Mouse (Mus musculus): Measurements from ENCODE around the gene Ssna1. TPM values are rescaled to one million over a fixed set of nuclear protein-coding genes. Genes with fewer than 3 reads are reported as not detected.

Ssna1 gene
- 148 TPM for polyA plus RNA-seq (2017; shearing (Covaris generic))

DNA sequence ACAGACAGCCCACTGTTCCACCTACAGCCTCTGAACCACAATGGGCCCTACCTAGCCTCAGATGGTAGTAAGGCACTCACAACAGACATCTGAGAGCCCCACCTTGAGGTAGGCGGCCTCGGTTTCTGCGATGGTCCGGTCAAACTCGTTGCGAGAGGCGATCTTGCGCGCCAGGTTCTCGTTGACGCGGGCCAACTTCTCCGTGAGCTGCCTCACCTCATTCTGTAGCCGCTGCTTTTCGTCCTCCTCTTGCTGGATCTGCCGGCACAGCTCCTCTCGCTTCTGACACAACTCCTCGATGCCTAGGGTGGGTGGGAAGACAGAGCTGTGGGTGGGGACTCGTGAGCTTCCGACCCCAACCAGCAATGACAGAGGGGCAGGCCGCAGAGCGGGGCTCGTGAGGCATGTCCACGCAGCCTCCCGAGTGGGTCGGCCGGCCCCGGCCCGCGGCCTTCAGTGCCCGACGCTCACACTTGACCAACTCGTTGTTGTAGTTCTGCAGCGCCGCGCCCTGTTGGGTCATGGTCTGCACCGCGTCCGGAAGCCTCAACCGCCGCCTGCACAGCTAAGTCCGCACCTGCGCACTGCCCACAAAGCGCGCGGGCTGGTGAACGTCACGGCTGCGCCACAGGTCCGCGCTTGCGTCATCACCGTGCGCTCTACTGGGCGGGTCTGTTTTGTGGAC lies at the start of gene Ssna1, which contains the start of gene Anapc2:
TSS of gene Ssna1 (minus strand) at position 612 of the 685 bp plus-strand sequence.
TSS of gene Anapc2 (plus strand) at position 652 of the 685 bp plus-strand sequence.

DNA sequence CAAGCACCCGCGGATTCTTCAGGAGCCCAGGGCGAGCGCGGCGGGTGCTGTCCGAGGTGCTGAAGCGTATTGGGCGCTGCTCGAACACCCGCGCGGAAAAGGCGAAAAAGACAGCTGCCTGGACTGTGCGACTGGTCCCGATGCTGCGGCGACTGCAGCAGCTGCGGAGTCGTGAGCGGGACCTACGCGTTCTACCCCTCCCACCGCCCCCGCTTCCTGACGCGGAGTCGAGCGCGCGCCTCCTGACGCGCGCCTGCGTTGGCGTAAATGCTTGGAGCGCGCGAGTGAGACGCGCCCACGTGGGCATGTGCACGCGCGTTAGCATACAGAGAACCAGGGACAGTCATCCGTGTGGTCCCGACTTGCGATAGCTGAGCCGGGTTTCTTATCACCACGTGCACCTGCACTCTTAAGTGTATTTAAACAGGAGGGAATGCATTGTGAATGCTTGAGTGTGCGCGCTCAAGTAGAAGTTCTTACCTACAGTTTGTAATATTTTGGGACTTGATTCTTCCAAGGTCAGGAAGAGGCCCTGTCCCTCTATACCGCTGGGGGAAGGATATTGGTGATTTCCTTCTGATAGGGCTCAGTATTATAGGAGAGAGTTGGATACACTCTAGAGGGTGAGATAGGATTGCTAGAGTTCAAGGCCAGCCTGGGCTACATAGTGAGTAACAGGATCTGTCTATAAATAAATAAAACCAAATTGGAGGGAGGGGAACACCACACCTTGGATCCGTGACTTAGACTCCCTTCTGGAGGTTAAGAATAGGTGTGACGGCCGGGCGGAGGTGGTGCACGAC lies 46.9 kb upstream of the Ssna1 start, which contains the start of gene Grin1:
TSS of gene Grin1 (minus strand) at position 217 of the 803 bp plus-strand sequence.

DNA sequence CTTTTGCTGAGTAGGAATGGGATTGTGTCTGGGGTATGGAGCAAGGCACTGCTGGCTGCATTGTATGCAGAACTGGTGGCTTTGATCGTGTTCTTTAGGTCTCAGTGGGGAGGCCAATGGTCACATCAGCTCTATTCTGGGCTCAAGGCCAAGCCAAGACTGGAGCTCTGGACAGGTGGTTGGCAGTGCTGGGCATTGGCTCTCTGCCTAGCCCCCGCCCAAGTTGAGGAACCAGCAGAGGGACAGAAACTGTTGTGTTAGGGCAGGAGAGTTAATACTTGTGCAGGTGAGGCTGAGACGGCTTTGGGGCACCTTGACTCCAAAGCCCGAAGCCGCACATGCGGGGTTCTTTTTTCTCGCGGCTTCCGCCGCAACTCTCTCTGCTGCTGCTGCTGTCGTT lies 17.4 kb upstream of the Ssna1 start, which contains the start of gene Lrrc26:
TSS of gene Lrrc26 (plus strand) at position 265 of the 400 bp plus-strand sequence.

DNA sequence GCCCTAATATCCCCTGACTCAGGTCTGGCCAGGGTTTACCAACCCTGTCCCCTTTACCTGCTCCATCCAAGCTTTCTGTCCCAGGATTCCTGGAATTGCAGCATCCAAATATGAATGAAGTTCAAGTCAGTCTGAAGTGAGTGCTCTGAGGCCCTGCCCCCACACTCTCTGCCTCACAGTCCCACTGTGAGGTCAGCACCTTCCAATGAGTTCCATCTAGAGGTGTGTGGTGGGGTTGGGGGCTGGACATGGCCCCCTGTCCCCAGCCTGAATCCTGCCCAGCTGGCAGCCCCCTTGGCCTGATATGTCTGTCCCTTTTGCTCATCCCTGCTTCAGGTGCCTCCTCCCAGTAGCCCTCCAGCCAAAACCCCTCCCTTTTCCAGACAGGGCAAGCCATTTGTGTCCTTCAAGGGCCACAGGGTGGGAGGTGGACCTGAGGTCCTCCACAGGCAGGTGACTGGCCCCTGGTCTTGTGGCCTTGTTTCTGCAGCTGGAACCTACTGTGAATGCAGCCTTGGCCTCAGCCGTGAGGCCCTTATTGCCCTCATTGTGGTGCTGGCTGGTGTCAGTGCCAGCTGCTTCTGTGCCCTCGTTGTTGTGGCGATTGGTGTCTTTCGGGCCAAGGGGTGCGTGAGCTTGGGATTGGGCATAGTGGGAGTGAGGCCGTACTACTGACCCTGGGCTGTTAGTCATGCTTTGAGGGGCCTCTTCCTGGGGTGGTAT lies 15.8 kb upstream of the Ssna1 start, which contains the start of gene Tmem210:
TSS of gene Tmem210 (plus strand) at position 219 of the 723 bp plus-strand sequence.

DNA sequence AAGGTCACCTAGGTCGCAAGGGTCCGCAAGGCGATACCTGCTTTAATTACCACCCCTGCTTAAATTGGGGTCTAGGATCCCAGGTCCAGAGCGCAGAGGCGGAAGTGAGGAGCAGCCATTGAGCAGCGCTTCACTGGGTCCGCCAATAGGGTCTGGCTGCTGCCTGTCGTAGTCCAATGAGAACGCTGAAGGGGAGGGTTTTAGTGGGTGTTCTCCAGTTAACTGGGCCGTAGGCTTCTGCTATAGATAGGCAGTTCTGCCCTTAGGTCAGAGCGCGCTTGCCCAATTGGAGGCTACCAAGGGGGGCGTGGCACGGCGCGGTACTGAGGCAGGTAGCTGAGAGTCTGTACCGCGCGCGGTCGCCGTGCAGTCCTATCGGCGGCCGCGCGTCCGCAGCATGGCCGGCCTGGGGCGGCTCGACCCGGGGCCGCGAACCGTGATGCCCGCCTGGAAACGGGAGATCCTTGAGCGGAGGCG lies 9.9 kb downstream of the Ssna1 start, which contains the start of gene Tprn:
TSS of gene Tprn (plus strand) at position 328 of the 477 bp plus-strand sequence.

DNA sequence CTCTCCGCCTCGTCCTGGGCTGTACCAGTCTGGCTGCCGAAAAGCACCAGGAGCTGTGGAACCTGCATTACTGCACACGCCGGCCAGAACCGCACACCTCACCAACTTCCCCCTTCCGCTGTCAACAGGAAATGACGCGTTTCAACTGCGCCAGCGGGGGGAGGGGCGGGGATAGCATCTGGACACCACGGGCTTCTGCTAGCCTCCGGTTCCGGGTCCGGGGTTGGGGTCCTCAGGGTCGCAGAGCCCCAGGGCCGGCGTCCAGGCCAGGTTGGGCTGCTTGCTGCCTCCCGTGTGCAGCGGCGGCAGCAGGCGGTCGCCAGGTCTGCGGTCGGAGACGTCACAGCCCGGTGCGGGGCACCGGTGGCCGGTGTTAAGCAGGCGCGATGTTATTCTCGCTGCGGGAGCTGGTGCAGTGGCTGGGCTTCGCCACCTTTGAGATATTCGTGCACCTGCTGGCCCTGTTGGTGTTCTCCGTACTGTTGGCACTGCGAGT lies 16.9 kb downstream of the Ssna1 start, which contains the start of gene Tmem203:
TSS of gene Tmem203 (plus strand) at position 156 of the 496 bp plus-strand sequence.

DNA sequence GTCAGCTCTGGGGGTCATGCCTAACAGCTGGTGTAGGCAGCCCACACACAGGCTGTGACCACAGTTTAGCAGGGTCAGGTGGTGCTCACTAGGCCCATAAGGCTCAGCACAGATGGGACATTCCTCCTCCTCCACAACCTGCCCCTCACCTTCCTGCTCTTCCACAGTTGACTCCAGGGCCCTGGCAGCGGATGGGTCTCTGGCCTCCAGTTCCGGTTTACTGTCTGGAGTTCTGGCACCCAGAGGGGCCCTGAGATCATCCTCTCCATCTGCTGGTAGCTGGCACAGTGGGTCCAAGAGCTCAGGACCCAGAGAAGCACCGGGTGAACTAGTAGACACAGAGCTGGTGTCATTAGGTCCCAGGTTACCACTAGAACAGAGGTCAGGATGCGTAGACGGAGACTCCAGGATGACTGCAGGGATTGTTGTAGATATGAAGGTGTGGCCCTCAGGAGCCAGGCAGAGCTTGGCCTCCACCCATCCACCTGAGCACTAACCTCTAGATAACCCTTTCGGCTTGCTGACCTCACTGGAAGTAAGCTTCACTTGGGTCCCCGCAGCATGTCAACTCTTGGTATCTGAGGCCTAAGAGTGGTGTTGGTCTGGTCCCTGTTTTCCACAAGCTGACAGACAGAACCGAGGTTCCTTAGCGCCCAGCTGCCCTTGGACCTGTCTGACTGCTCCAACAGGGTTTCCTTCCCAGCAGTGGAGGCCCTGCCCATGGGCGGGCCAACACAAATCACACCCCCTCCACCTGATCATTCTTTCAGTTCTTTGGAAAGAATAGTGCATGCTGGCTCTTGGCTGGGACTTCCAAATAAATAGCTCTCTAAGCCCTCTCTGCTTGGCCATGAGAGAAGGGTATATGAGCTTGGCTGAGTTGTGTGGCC lies 25.8 kb downstream of the Ssna1 start, which contains the start of gene AL732309.1:
TSS of gene AL732309.1 (minus strand) at position 681 of the 890 bp plus-strand sequence.

DNA sequence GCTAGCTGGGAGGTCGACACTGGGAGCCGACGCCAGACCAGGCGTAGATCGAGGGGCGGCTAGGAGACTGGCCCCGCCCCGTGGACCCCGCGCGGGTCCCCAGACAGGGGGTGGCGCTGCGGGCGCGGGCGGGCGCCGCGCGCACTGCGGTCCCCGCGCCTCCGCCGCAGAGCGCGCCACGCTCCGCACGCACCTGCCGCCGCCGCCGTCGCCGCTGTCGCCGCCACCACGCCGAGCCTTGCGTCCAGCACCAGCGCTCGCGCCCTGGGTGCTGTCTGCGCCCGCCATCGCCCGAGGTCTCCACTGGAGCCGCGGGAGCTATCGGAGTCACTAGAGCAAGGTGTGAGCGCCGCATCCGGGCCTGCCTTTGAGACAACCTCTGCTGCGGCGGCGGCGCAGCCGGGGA lies 30.1 kb downstream of the Ssna1 start, which contains the start of the genes Rnf208 and Cysrt1:
TSS of gene Rnf208 (plus strand) at position 155 of the 406 bp plus-strand sequence.
TSS of gene Cysrt1 (minus strand) at position 352 of the 406 bp plus-strand sequence.

DNA sequence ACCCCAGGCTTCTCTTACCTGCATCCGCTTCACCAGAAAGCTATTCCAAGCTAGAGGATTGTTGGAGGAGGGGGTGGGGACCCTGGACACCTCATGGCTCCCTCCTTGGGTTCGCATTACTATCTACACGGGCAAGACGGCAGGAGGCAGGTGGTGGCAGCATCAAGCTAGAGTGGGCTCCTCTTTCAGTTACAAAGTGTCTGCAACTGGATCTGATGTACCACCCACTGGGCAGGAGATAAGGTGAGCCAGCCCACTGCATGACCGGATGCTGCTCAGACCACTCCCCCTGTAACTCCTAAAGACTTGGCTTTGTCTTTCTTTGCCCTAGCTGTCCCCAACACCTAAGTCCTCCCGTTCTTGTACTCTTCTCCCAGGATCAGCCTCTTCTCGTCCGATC lies 35.6 kb downstream of the Ssna1 start, which contains the start of gene Rnf224:
TSS of gene Rnf224 (minus strand) at position 174 of the 400 bp plus-strand sequence.

DNA sequence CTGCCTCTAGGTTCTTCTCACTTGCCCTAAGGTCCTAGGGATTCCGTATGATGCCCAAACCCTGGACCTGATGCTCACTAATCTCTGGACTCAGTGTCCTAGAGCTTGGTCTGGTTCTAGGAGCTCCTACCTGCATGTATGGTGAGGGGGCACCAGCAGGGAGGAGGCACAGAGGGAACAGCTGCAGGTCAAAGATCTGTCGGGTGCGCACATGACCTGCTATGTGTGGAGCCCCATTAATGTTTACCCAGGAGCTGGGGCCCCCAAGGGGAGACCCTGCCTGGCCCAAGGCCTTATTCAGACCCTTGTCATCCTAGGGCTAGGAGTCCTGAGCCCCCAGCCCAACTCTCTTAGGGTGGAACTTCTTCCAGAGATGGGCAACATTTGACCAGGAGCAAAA lies 38.2 kb downstream of the Ssna1 start, which contains the start of gene Slc34a3:
TSS of gene Slc34a3 (minus strand) at position 315 of the 400 bp plus-strand sequence.

DNA sequence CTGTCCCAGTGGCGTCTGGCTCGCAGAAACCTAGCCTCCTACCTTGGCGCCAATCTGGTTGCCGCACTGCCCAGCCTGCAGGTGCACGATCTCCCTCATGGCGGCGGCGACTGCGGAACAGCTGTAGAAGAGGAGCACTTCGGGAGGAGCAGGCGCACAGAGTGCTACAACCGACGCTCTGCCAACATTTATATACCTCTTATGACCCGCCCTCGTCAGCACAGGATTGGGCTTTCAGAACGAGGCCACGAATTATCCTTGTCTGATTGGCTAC lies 47.8 kb downstream of the Ssna1 start, which contains the start of gene Tubb4b:
TSS of gene Tubb4b (minus strand) at position 211 of the 274 bp plus-strand sequence.

Other genes with a start within 250 kb of the Ssna1 start
- 18.3 TPM for gene Nsmf, start 218.1 kb downstream of the Ssna1 start, polyA plus RNA-seq (2017; shearing (Covaris generic))
- gene Entpd8, start 192.1 kb downstream of the Ssna1 start, polyA plus RNA-seq (2017; shearing (Covaris generic)): 0.93 TPM
- 12.8 TPM for gene Noxa1, start 177.3 kb downstream of the Ssna1 start, polyA plus RNA-seq (2017; shearing (Covaris generic))
- 0.25 TPM for gene Nrarp, start 91.7 kb downstream of the Ssna1 start, polyA plus RNA-seq (2017; shearing (Covaris generic))
- gene Tor4a, start 75.6 kb downstream of the Ssna1 start, polyA plus RNA-seq (2017; shearing (Covaris generic)): 144 TPM
- gene Nelfb, start 60.9 kb downstream of the Ssna1 start, polyA plus RNA-seq (2017; shearing (Covaris generic)): 136 TPM
- gene Stpg3, start 57.8 kb downstream of the Ssna1 start, polyA plus RNA-seq (2017; shearing (Covaris generic)): not detected
- not detected for gene Fam166a, start 53.7 kb downstream of the Ssna1 start, polyA plus RNA-seq (2017; shearing (Covaris generic))
- gene Tubb4b, start 47.7 kb downstream of the Ssna1 start, polyA plus RNA-seq (2017; shearing (Covaris generic)): 255 TPM
- gene Slc34a3, start 38.1 kb downstream of the Ssna1 start, polyA plus RNA-seq (2017; shearing (Covaris generic)): not detected
- not detected for gene Rnf224, start 35.7 kb downstream of the Ssna1 start, polyA plus RNA-seq (2017; shearing (Covaris generic))
- 0.67 TPM for gene Rnf208, start 30.2 kb downstream of the Ssna1 start, polyA plus RNA-seq (2017; shearing (Covaris generic))
- gene Cysrt1, start 30.0 kb downstream of the Ssna1 start, polyA plus RNA-seq (2017; shearing (Covaris generic)): not detected
- 9.0 TPM for gene AL732309.1, start 25.6 kb downstream of the Ssna1 start, polyA plus RNA-seq (2017; shearing (Covaris generic))
- gene Tmem203, start 17.0 kb downstream of the Ssna1 start, polyA plus RNA-seq (2017; shearing (Covaris generic)): 15.7 TPM
- 2.7 TPM for gene Tprn, start 9.8 kb downstream of the Ssna1 start, polyA plus RNA-seq (2017; shearing (Covaris generic))
- gene Anapc2, start within 50 bp of the Ssna1 start, polyA plus RNA-seq (2017; shearing (Covaris generic)): 99.6 TPM
- not detected for gene Tmem210, start 15.7 kb upstream of the Ssna1 start, polyA plus RNA-seq (2017; shearing (Covaris generic))
- gene Lrrc26, start 17.5 kb upstream of the Ssna1 start, polyA plus RNA-seq (2017; shearing (Covaris generic)): not detected
- gene Grin1, start 46.7 kb upstream of the Ssna1 start, polyA plus RNA-seq (2017; shearing (Covaris generic)): 0.36 TPM
- 26.1 TPM for gene Man1b1, start 59.9 kb upstream of the Ssna1 start, polyA plus RNA-seq (2017; shearing (Covaris generic))
- gene Dpp7, start 83.9 kb upstream of the Ssna1 start, polyA plus RNA-seq (2017; shearing (Covaris generic)): 23.7 TPM
- 12.9 TPM for gene Uap1l1, start 93.2 kb upstream of the Ssna1 start, polyA plus RNA-seq (2017; shearing (Covaris generic))
- 0.37 TPM for gene Sapcd2, start 99.9 kb upstream of the Ssna1 start, polyA plus RNA-seq (2017; shearing (Covaris generic))
- not detected for gene Entpd2, start 123.4 kb upstream of the Ssna1 start, polyA plus RNA-seq (2017; shearing (Covaris generic))
- gene Npdc1, start 126.9 kb upstream of the Ssna1 start, polyA plus RNA-seq (2017; shearing (Covaris generic)): 1.1 TPM
- 6.8 TPM for gene Fut7, start 150.8 kb upstream of the Ssna1 start, polyA plus RNA-seq (2017; shearing (Covaris generic))
- 19.7 TPM for gene Abca2, start 156.3 kb upstream of the Ssna1 start, polyA plus RNA-seq (2017; shearing (Covaris generic))
- gene Clic3, start 184.4 kb upstream of the Ssna1 start, polyA plus RNA-seq (2017; shearing (Covaris generic)): 5.3 TPM
- 117 TPM for gene Paxx, start 188.7 kb upstream of the Ssna1 start, polyA plus RNA-seq (2017; shearing (Covaris generic))
- not detected for gene Ptgds, start 197.6 kb upstream of the Ssna1 start, polyA plus RNA-seq (2017; shearing (Covaris generic))
- not detected for gene Lcn12, start 221.5 kb upstream of the Ssna1 start, polyA plus RNA-seq (2017; shearing (Covaris generic))
- 125 TPM for gene Fbxw5, start 228.3 kb upstream of the Ssna1 start, polyA plus RNA-seq (2017; shearing (Covaris generic))
- 10.0 TPM for gene C8g, start 229.3 kb upstream of the Ssna1 start, polyA plus RNA-seq (2017; shearing (Covaris generic))